Comparison of ENCODE assay signal across 8 mouse cellular contexts in the genomic region with DNA sequence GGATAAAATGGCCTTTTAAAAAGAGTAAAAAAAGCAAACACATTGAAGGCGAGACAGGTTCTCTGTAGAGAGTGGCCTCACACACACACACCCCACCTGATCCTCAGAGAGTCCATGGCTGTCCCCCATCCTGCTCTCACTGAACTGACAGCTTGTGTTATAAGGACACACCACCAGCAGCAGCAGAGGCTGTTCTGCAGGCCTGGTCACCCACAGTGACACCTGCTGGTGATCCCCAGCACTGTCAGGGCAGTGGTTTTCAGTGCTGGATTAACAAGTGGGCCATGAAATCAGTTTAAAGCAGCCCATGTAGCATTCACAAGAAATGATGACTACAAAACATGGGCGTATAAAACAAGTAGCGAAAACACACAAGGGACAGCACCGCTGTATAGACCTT. TPM values are rescaled to one million over a fixed set of nuclear protein-coding genes. Genes with fewer than 3 reads are reported as not detected.
A peak's percentile ranks its signal among the peaks of the same experiment; 100 is the strongest.
DNase-seq lines count a peak whose midpoint lies in the region; ATAC-seq and TF ChIP-seq lines count a peak whose summit lies in the region.

No protein-coding gene starts in this region.

- no peak overlapping the region for H3K27ac ChIP-seq in embryonic facial prominence, embryonic 10.5 days (replicated peaks)
- H3K27ac ChIP-seq in liver, embryonic 13.5 days, result no peak overlapping the region
- H3K27ac ChIP-seq in neural tube, embryonic 12.5 days, result no peak overlapping the region
- H3K27ac ChIP-seq in stomach, postnatal 0 days (replicated peaks), result no peak overlapping the region

- TF ChIP-seq EP300 in stomach, postnatal 0 days (optimal IDR thresholded peaks at IDR 0.05), result no peak

- ATAC-seq in CD4-positive, CD25-positive, alpha-beta regulatory T cell, adult 4 months, result peak; percentile 91
- ATAC-seq in liver, embryonic 13.5 days (ENCODE audit: low read depth), result no peak
- peak; percentile 76; the same call in 1 of the 2 replicates for ATAC-seq in neural tube, embryonic 12.5 days (ENCODE audit: low FRiP score, low read depth)
- peak; percentile 80 for ATAC-seq in stomach, postnatal 0 days (ENCODE audit: low FRiP score, low TSS enrichment)

- no peak overlapping the region for H3K9ac ChIP-seq in liver, embryonic 13.5 days
- H3K9ac ChIP-seq in neural tube, embryonic 12.5 days, result no peak overlapping the region
- no peak overlapping the region for H3K9ac ChIP-seq in stomach, postnatal 0 days (ENCODE audit: low read length)

- H3K36me3 ChIP-seq in embryonic facial prominence, embryonic 10.5 days (replicated peaks), result no peaks in the 10 kb centered on the region
- no peaks in the 10 kb centered on the region for H3K36me3 ChIP-seq in liver, embryonic 13.5 days
- H3K36me3 ChIP-seq in neural tube, embryonic 12.5 days, result no peaks in the 10 kb centered on the region
- no peaks in the 10 kb centered on the region for H3K36me3 ChIP-seq in stomach, postnatal 0 days (ENCODE audit: control insufficient read depth, insufficient read depth, low read length)

- H3K4me2 ChIP-seq in liver, embryonic 13.5 days, result no peak overlapping the region
- H3K4me2 ChIP-seq in neural tube, embryonic 12.5 days (replicated peaks), result no peak overlapping the region
- no peak overlapping the region for H3K4me2 ChIP-seq in stomach, postnatal 0 days (replicated peaks; ENCODE audit: low read depth)

- H3K4me3 ChIP-seq in embryonic facial prominence, embryonic 10.5 days, result no peak overlapping the region
- no peak overlapping the region for H3K4me3 ChIP-seq in liver, embryonic 13.5 days (replicated peaks)
- no peak overlapping the region for H3K4me3 ChIP-seq in neural tube, embryonic 12.5 days
- no peak overlapping the region for H3K4me3 ChIP-seq in stomach, postnatal 0 days (ENCODE audit: low read depth, low read length)

- no peaks in the 10 kb centered on the region for H3K9me3 ChIP-seq in embryonic facial prominence, embryonic 10.5 days
- no peaks in the 10 kb centered on the region for H3K9me3 ChIP-seq in liver, embryonic 13.5 days (replicated peaks)
- no peaks in the 10 kb centered on the region for H3K9me3 ChIP-seq in neural tube, embryonic 12.5 days
- H3K9me3 ChIP-seq in stomach, postnatal 0 days (ENCODE audit: control insufficient read depth, low read length), result no peaks in the 10 kb centered on the region

- 71% methylated on average over 4 of the region's 4 CpGs for WGBS in embryonic facial prominence, embryonic 10.5 days
- WGBS in liver, embryonic 13.5 days (ENCODE audit: insufficient replicate concordance), result 62% methylated on average over 4 of the region's 4 CpGs
- 71% methylated on average over 4 of the region's 4 CpGs for WGBS in neural tube, embryonic 12.5 days
- 72% methylated on average over 4 of the region's 4 CpGs for WGBS in stomach, postnatal 0 days

- no peaks in the 10 kb centered on the region for H3K4me1 ChIP-seq in embryonic facial prominence, embryonic 10.5 days
- H3K4me1 ChIP-seq in liver, embryonic 13.5 days (replicated peaks), result no peaks in the 10 kb centered on the region
- no peaks in the 10 kb centered on the region for H3K4me1 ChIP-seq in neural tube, embryonic 12.5 days
- H3K4me1 ChIP-seq in stomach, postnatal 0 days (replicated peaks; ENCODE audit: control insufficient read depth, insufficient read depth), result no peaks in the 10 kb centered on the region

- DNase-seq in adrenal gland, postnatal 14 days, result peak; percentile 83
- DNase-seq in embryonic facial prominence, embryonic 10.5 days (ENCODE audit: low spot score), result peak; percentile 79
- peak; percentile 63 for DNase-seq in heart, adult 8-10 months (ENCODE audit: low spot score)
- peak; percentile 84 for DNase-seq in kidney, postnatal 10 days
- peak; percentile 5 for DNase-seq in liver, embryonic 13.5 days
- DNase-seq in stomach, postnatal 0 days (ENCODE audit: low spot score), result peak; percentile 79

- TF ChIP-seq CTCF in stomach, postnatal 0 days (IDR thresholded peaks at IDR 0.05; ENCODE audit: low read depth), result peak; percentile 93

- H3K27me3 ChIP-seq in embryonic facial prominence, embryonic 10.5 days (replicated peaks; ENCODE audit: low read depth, poor library complexity, severe bottlenecking), result no peaks in the 10 kb centered on the region
- H3K27me3 ChIP-seq in liver, embryonic 13.5 days, result no peaks in the 10 kb centered on the region
- no peaks in the 10 kb centered on the region for H3K27me3 ChIP-seq in neural tube, embryonic 12.5 days (replicated peaks)
- no peaks in the 10 kb centered on the region for H3K27me3 ChIP-seq in stomach, postnatal 0 days (ENCODE audit: control insufficient read depth, insufficient read depth, low read length)

RNA-seq across cellular contexts. Expression of a gene that starts 43.6 kb away (rescaled TPM):
- polyA plus RNA-seq in CD4-positive, CD25-positive, alpha-beta regulatory T cell, adult 4 months (2017; shearing (Covaris generic)), result 10 to 100 TPM; 36.1 to 44.5 TPM
- total RNA-seq in adrenal gland, postnatal 14 days (2021), result 67.4 and 70.9 TPM in 2 replicates
- polyA plus RNA-seq in embryonic facial prominence, embryonic 10.5 days (2016; fragmentation: Nextera tagmentation; extraction: Ambion mirVana), result 54.8 and 56.8 TPM in 2 replicates
- 100 to 1,000 TPM; 111 to 122 (median 117) TPM for total RNA-seq in heart, adult 8-10 months (2022)
- polyA plus RNA-seq in liver, embryonic 13.5 days (2015; fragmentation: Nextera tagmentation; extraction: Ambion mirVana), result 16.7 and 20.2 TPM in 2 replicates
- polyA plus RNA-seq in neural tube, embryonic 12.5 days (2016; fragmentation: Nextera tagmentation; extraction: Ambion mirVana), result 105 and 113 TPM in 2 replicates
- 43.5 and 46.7 TPM in 2 replicates for polyA plus RNA-seq in stomach, postnatal 0 days (2015; fragmentation: Nextera tagmentation; extraction: Ambion mirVana)

Comparison
In these comparisons a context has a peak if more than half of its experiments do, and no peak if none do; other contexts are left out.
1. DNase-seq: peak in every context shown above with its lines; median percentile 84 in kidney, postnatal 10 days; 83 in adrenal gland, postnatal 14 days; 79 in embryonic facial prominence, embryonic 10.5 days; 79 in stomach, postnatal 0 days; 63 in heart, adult 8-10 months; 5 in liver, embryonic 13.5 days.